Mouse (Mus musculus) layer of hippocampus, adult 18-20 months (tissue): ENCODE results near the gene Myof. TPM values are rescaled to one million over a fixed set of nuclear protein-coding genes. Genes with fewer than 3 reads are reported as not detected.

Experiments
- DNase-seq, 2 experiments: peaks; one replicate each; pipeline ENCODE4 v3.0.0; 2022; ENCODE audit warnings: low spot score in 2 of 2
- total RNA-seq, 2 experiments: library from RNA; stranded (reverse); gene quantifications; 2 replicates each; pipeline ENCODE4 v1.2.3; 2021

Gene Myof
- total RNA-seq, 2 experiments from 2014 or later = 3.3 to 4.3 TPM

- no peak for DNase-seq
Observed at GRCm38 (mm10) chr19:37877511-37878167, 165.7 kb downstream of the Myof start.

- no peak for DNase-seq
Observed at GRCm38 (mm10) chr19:37876605-37877245, 166.7 kb downstream of the Myof start.

GRCm38 (mm10) chr19:37873499-37873898, 169.9 kb downstream of the Myof start:
- no peak for DNase-seq

GRCm38 (mm10) chr19:37867592-37867991, 175.8 kb downstream of the Myof start:
- DNase-seq = no peak

- DNase-seq = no peak
Observed at GRCm38 (mm10) chr19:37866994-37867393, 176.4 kb downstream of the Myof start.

- no peak for DNase-seq
Observed at GRCm38 (mm10) chr19:37861171-37861570, 182.2 kb downstream of the Myof start.

- DNase-seq = no peak
Observed at GRCm38 (mm10) chr19:37860267-37860666, 183.1 kb downstream of the Myof start.

GRCm38 (mm10) chr19:37858406-37859081, 184.8 kb downstream of the Myof start:
- DNase-seq = no peak

GRCm38 (mm10) chr19:37852056-37852455, 191.3 kb downstream of the Myof start:
- DNase-seq = no peak

- DNase-seq = no peak
Observed at GRCm38 (mm10) chr19:37851590-37852038, 191.8 kb downstream of the Myof start.

Other genes starting within 250 kb of the Myof start
- under 1 TPM; 0.28 to 0.32 TPM for gene Cep55, start 11.4 kb upstream of the Myof start, total RNA-seq
- gene Ffar4, start 53.5 kb upstream of the Myof start, total RNA-seq = not detected
- gene Rbp4, start 81.7 kb upstream of the Myof start, total RNA-seq = 10 to 100 TPM; 11.3 to 12.4 TPM
- under 1 TPM; 0.20 TPM for gene Pde6c, start 89.2 kb upstream of the Myof start, total RNA-seq
- 10 to 100 TPM; 17.5 to 18.1 TPM for gene Fra10ac1, start 180.6 kb upstream of the Myof start, total RNA-seq
- 100 to 1,000 TPM; 169 to 170 TPM for gene Lgi1, start 221.0 kb upstream of the Myof start, total RNA-seq